In the genomic region with DNA sequence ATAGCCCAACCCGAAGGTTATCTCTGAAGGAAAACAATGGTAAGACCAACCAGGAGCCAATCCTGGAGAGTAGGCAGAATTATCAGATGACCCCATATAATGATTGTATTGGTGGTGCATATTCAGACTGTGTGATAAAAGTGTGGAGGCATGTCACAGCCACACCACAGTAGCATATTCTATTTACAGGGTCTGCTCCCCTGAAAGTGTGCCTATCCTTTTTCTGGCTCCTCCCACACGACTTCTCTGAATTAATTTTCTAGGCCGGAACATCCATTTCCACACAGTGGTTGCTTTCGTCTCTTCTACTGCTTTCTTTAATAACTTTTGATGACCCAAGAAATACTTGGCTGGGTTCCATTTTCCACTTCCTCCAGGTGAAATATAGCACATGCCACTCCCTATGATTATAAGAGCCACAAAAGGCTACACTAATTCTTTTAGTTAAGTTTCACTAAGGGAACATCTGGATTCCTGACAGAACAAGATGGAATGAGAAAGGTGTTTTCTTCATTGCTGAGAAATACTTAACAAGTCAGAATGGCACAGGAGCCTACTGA, we compare ENCODE assay signal across 23 mouse cellular contexts. TPM values are rescaled to one million over a fixed set of nuclear protein-coding genes. Genes with fewer than 3 reads are reported as not detected.
DNase-seq lines count a peak whose midpoint lies in the region; ATAC-seq and TF ChIP-seq lines count a peak whose summit lies in the region.
"Had no signal": no experiment of that assay in that cellular context is flagged by ENCODE, and none has a peak within 500 bp of the region (broad histone marks: within the 10 kb centered on the region; RNA-seq: fewer than 3 reads in every experiment).

No protein-coding gene starts in this region.

- no peak for TF ChIP-seq POLR2A in cerebellum, adult 2 months (IDR thresholded peaks at IDR 0.05; ENCODE audit: borderline replicate concordance, insufficient read depth, low read length)

- H3K4me1 ChIP-seq in cerebellum, adult 2 months (ENCODE audit: control insufficient read depth, insufficient read depth, low read length) = no peaks in the 10 kb centered on the region
- H3K4me1 ChIP-seq: heart, embryonic 12.5 days; limb, embryonic 10.5 days had no signal

- no peak overlapping the region for H3K4me3 ChIP-seq in cerebellum, adult 2 months (replicated peaks; ENCODE audit: insufficient read depth, low read depth, low read length)
- H3K4me3 ChIP-seq: heart, embryonic 12.5 days; layer of hippocampus, adult 2 months; limb, embryonic 10.5 days; liver, embryonic 15.5 days had no signal

- peak; percentile 79 for ATAC-seq in frontal cortex, adult (ENCODE audit: low TSS enrichment)
- ATAC-seq in granulocyte monocyte progenitor cell, adult 5-6 weeks (replicated peaks; ENCODE audit: poor library complexity, severe bottlenecking) = peak; percentile 34
- peak; percentile 40; the same call in 1 of the 2 replicates for ATAC-seq in megakaryocyte progenitor cell, adult 5-6 weeks (replicated peaks; ENCODE audit: poor library complexity)
- ATAC-seq: CD4-positive, CD25-positive, alpha-beta regulatory T cell, adult 4 months; forebrain, embryonic 14.5 days; midbrain, embryonic 16.5 days; Patski had no signal

- H3K27me3 ChIP-seq in cerebellum, adult 2 months (ENCODE audit: control insufficient read depth, insufficient read depth, low read length) = no peaks in the 10 kb centered on the region
- H3K27me3 ChIP-seq: heart, embryonic 12.5 days; Patski had no signal

- no peak for TF ChIP-seq CTCF in cerebellum, adult 2 months (IDR thresholded peaks at IDR 0.05; ENCODE audit: borderline replicate concordance, insufficient read depth, low read depth, low read length)

- WGBS in cerebellum, adult 2 months = 74% methylated on average over 4 of the region's 4 CpGs

- no peak overlapping the region for H3K27ac ChIP-seq in cerebellum, adult 2 months (ENCODE audit: insufficient read depth, low read length)
- H3K27ac ChIP-seq: layer of hippocampus, adult 2 months; limb, embryonic 10.5 days; liver, embryonic 15.5 days had no signal

- DNase-seq in frontal cortex, adult 2 months (ENCODE audit: extremely low spot score in 1 of 2, low spot score in 1 of 2) = no peak
- DNase-seq in 416B (ENCODE audit: low read depth) = peak; percentile 10
- no peak for DNase-seq in urinary bladder, postnatal 36 days (ENCODE audit: low spot score in 2 of 2)
- no peak for DNase-seq in cerebellum, adult 2 months
- DNase-seq: cerebellum, adult 11-12 months; cerebellum, postnatal 25 days; gastrocnemius, postnatal 10 days; heart, postnatal 10 days; kidney, adult 8-10 months; kidney, postnatal 10 days; liver; lung, postnatal 14 days had no signal

RNA-seq across cellular contexts. Expression of a gene that starts 10.4 kb away (rescaled TPM):
- 6.2 and 6.3 TPM in 2 replicates for polyA plus RNA-seq in frontal cortex, adult 2 months (2012; rRNA removed)
- 7.1 and 11.6 TPM in 2 replicates for total RNA-seq in granulocyte monocyte progenitor cell, adult 5-6 weeks (2014; fragmentation: Nextera tagmentation)
- total RNA-seq in granulocyte monocyte progenitor cell, adult 5-6 weeks (2017) = 12.2 and 15.9 TPM in 2 replicates
- 13.5 and 13.9 TPM in 2 replicates for total RNA-seq in megakaryocyte progenitor cell, adult 5-6 weeks (2015)
- total RNA-seq in megakaryocyte progenitor cell, adult 5-6 weeks (2017) = 12.3 and 13.5 TPM in 2 replicates
- polyA plus RNA-seq in cerebellum, adult 2 months (2012; rRNA removed) = 8.3 and 8.8 TPM in 2 replicates
